Mouse (Mus musculus): ENCODE data around the gene B3galt5. TPM values are rescaled to one million over a fixed set of nuclear protein-coding genes. Genes with fewer than 3 reads are reported as not detected.

Gene B3galt5
- polyA plus RNA-seq, 1 experiment from 2014 or later: 6.3 TPM

- Histone ChIP-seq H3K4me3 (no peak overlapping the region), H3K27me3 (no peaks in the 10 kb centered on the region), H3K9ac (no peak overlapping the region), H3K4me1 (replicated peaks) (no peaks in the 10 kb centered on the region), H3K36me3 (no peaks in the 10 kb centered on the region), H3K9me3 (no peaks in the 10 kb centered on the region), H3K4me2 (no peak overlapping the region), H3K27ac (replicated peaks) (no peak overlapping the region)
- 89% methylated on average over 1 of the region's 1 CpGs for WGBS
- no peak for ATAC-seq (ENCODE audit: low FRiP score, low read depth)
Observed at GRCm38 (mm10) chr16:96222452-96222851, 13.1 kb upstream of the B3galt5 start.

- ATAC-seq (ENCODE audit: low FRiP score, low read depth): no peak
- no peaks in the 10 kb centered on the region for H3K27me3 ChIP-seq
- no peak overlapping the region for H3K4me3 ChIP-seq
- 81% methylated on average over 13 of the region's 13 CpGs for WGBS
- H3K9ac ChIP-seq: no peak overlapping the region
- H3K4me2 ChIP-seq: no peak overlapping the region
- H3K9me3 ChIP-seq: no peaks in the 10 kb centered on the region
- no peaks in the 10 kb centered on the region for H3K36me3 ChIP-seq
- H3K4me1 ChIP-seq (replicated peaks): peaks cover 7% of the 10 kb centered on the region; the same call in 1 of the 2 replicates
- no peak overlapping the region for H3K27ac ChIP-seq (replicated peaks)
Observed at GRCm38 (mm10) chr16:96228438-96228837, 7.2 kb upstream of the B3galt5 start.

GRCm38 (mm10) chr16:96229044-96229555, 6.5 kb upstream of the B3galt5 start:
- Histone ChIP-seq H3K4me1 (replicated peaks) (peaks cover 7% of the 10 kb centered on the region; the same call in 1 of the 2 replicates), H3K27ac (replicated peaks) (0 out of 2 replicates have a peak overlapping the region, but pooled peaks have one; percentile 8), H3K36me3 (no peaks in the 10 kb centered on the region), H3K4me2 (no peak overlapping the region), H3K9me3 (no peaks in the 10 kb centered on the region), H3K4me3 (no peak overlapping the region), H3K9ac (no peak overlapping the region), H3K27me3 (no peaks in the 10 kb centered on the region)
- 41% methylated on average over 8 of the region's 8 CpGs for WGBS
- ATAC-seq (ENCODE audit: low FRiP score, low read depth): no peak

- Histone ChIP-seq H3K9me3 (no peaks in the 10 kb centered on the region), H3K36me3 (no peaks in the 10 kb centered on the region), H3K27ac (replicated peaks) (no peak overlapping the region), H3K4me1 (replicated peaks) (peaks cover 9% of the 10 kb centered on the region), H3K4me3 (no peak overlapping the region), H3K4me2 (no peak overlapping the region), H3K27me3 (no peaks in the 10 kb centered on the region), H3K9ac (no peak overlapping the region)
- peak; percentile 65; the same call in 1 of the 2 replicates for ATAC-seq (ENCODE audit: low FRiP score, low read depth)
- WGBS: 26% methylated on average over 11 of the region's 11 CpGs
Observed at GRCm38 (mm10) chr16:96230411-96230810, 5.2 kb upstream of the B3galt5 start.

GRCm38 (mm10) chr16:96231251-96231650, 4.3 kb upstream of the B3galt5 start:
- no peaks in the 10 kb centered on the region for H3K27me3 ChIP-seq
- H3K4me2 ChIP-seq: no peak overlapping the region
- H3K4me1 ChIP-seq (replicated peaks): peaks cover 15% of the 10 kb centered on the region
- no peak overlapping the region for H3K27ac ChIP-seq (replicated peaks)
- H3K4me3 ChIP-seq: no peak overlapping the region
- no peaks in the 10 kb centered on the region for H3K36me3 ChIP-seq
- H3K9ac ChIP-seq: no peak overlapping the region
- no peak for ATAC-seq (ENCODE audit: low FRiP score, low read depth)
- 93% methylated on average over 4 of the region's 4 CpGs for WGBS
- no peaks in the 10 kb centered on the region for H3K9me3 ChIP-seq

- Histone ChIP-seq H3K4me1 (replicated peaks) (peaks cover 15% of the 10 kb centered on the region), H3K4me3 (no peak overlapping the region), H3K9me3 (no peaks in the 10 kb centered on the region), H3K9ac (no peak overlapping the region), H3K4me2 (no peak overlapping the region), H3K36me3 (no peaks in the 10 kb centered on the region), H3K27me3 (no peaks in the 10 kb centered on the region), H3K27ac (replicated peaks) (no peak overlapping the region)
- 85% methylated on average over 8 of the region's 8 CpGs for WGBS
- ATAC-seq (ENCODE audit: low FRiP score, low read depth): no peak
Observed at GRCm38 (mm10) chr16:96231974-96232373, 3.6 kb upstream of the B3galt5 start.

GRCm38 (mm10) chr16:96233996-96234395, 1.6 kb upstream of the B3galt5 start:
- no peak for ATAC-seq (ENCODE audit: low FRiP score, low read depth)
- H3K9ac ChIP-seq: no peak overlapping the region
- H3K36me3 ChIP-seq: no peaks in the 10 kb centered on the region
- H3K9me3 ChIP-seq: no peaks in the 10 kb centered on the region
- H3K4me3 ChIP-seq: no peak overlapping the region
- WGBS: 90% methylated on average over 8 of the region's 8 CpGs
- H3K27ac ChIP-seq (replicated peaks): no peak overlapping the region
- no peaks in the 10 kb centered on the region for H3K27me3 ChIP-seq
- H3K4me1 ChIP-seq (replicated peaks): peaks cover 10% of the 10 kb centered on the region
- no peak overlapping the region for H3K4me2 ChIP-seq

GRCm38 (mm10) chr16:96244496-96244895, 8.9 kb downstream of the B3galt5 start:
- Histone ChIP-seq H3K9ac (no peak overlapping the region), H3K4me1 (replicated peaks) (no peaks in the 10 kb centered on the region), H3K36me3 (no peaks in the 10 kb centered on the region), H3K27ac (replicated peaks) (no peak overlapping the region), H3K4me2 (no peak overlapping the region), H3K27me3 (no peaks in the 10 kb centered on the region), H3K4me3 (no peak overlapping the region), H3K9me3 (no peaks in the 10 kb centered on the region)
- no peak for ATAC-seq (ENCODE audit: low FRiP score, low read depth)
- WGBS: 84% methylated on average over 6 of the region's 6 CpGs

GRCm38 (mm10) chr16:96249635-96250034, 14.0 kb downstream of the B3galt5 start:
- H3K4me2 ChIP-seq: no peak overlapping the region
- 59% methylated on average over 7 of the region's 7 CpGs for WGBS
- peak; percentile 54 for ATAC-seq (ENCODE audit: low FRiP score, low read depth)
- H3K4me3 ChIP-seq: no peak overlapping the region
- H3K27ac ChIP-seq (replicated peaks): no peak overlapping the region
- H3K27me3 ChIP-seq: no peaks in the 10 kb centered on the region
- no peaks in the 10 kb centered on the region for H3K9me3 ChIP-seq
- no peaks in the 10 kb centered on the region for H3K4me1 ChIP-seq (replicated peaks)
- no peak overlapping the region for H3K9ac ChIP-seq
- H3K36me3 ChIP-seq: no peaks in the 10 kb centered on the region

- Histone ChIP-seq H3K4me3 (no peak overlapping the region), H3K27me3 (no peaks in the 10 kb centered on the region), H3K9me3 (no peaks in the 10 kb centered on the region), H3K36me3 (no peaks in the 10 kb centered on the region), H3K27ac (replicated peaks) (no peak overlapping the region), H3K4me1 (replicated peaks) (no peaks in the 10 kb centered on the region), H3K4me2 (no peak overlapping the region), H3K9ac (no peak overlapping the region)
- no peak for ATAC-seq (ENCODE audit: low FRiP score, low read depth)
- 92% methylated on average over 1 of the region's 1 CpGs for WGBS
Observed at GRCm38 (mm10) chr16:96252146-96252545, 16.5 kb downstream of the B3galt5 start.

GRCm38 (mm10) chr16:96258429-96258828, 22.8 kb downstream of the B3galt5 start:
- Histone ChIP-seq H3K27ac (replicated peaks) (no peak overlapping the region), H3K9ac (no peak overlapping the region), H3K27me3 (no peaks in the 10 kb centered on the region), H3K4me3 (no peak overlapping the region), H3K4me2 (no peak overlapping the region), H3K4me1 (replicated peaks) (no peaks in the 10 kb centered on the region), H3K36me3 (no peaks in the 10 kb centered on the region), H3K9me3 (no peaks in the 10 kb centered on the region)
- no peak for ATAC-seq (ENCODE audit: low FRiP score, low read depth)
- WGBS: 89% methylated on average over 8 of the region's 8 CpGs

- H3K36me3 ChIP-seq: no peaks in the 10 kb centered on the region
- no peak overlapping the region for H3K4me3 ChIP-seq
- 94% methylated on average over 2 of the region's 2 CpGs for WGBS
- no peak overlapping the region for H3K9ac ChIP-seq
- H3K4me1 ChIP-seq (replicated peaks): peaks cover 3% of the 10 kb centered on the region; the same call in 1 of the 2 replicates
- H3K27ac ChIP-seq (replicated peaks): no peak overlapping the region
- H3K4me2 ChIP-seq: no peak overlapping the region
- H3K9me3 ChIP-seq: no peaks in the 10 kb centered on the region
- ATAC-seq (ENCODE audit: low FRiP score, low read depth): no peak
- no peaks in the 10 kb centered on the region for H3K27me3 ChIP-seq
Observed at GRCm38 (mm10) chr16:96271736-96272135, 36.1 kb downstream of the B3galt5 start.

Data from hindbrain, embryonic 15.5 days (tissue).